Mouse (Mus musculus): ENCODE measurements at regions not wholly inside any gene's neighbourhood (a gene's known extent, or its start where the extent isn't known, plus 50 kb on each side); places are given as distances from the start of the nearest gene placed in this dataset.

GRCm38 (mm10) chr4:69753086-69753485, 657.2 kb downstream of the Cdk5rap2 start:
- DNase-seq (ENCODE audit: low read depth, low spot score), result no peak

GRCm38 (mm10) chr4:69739833-69740510, 670.3 kb downstream of the Cdk5rap2 start:
- no peak for DNase-seq (ENCODE audit: low read depth, low spot score)

All from ZHBTc4 (cell line).